Mouse (Mus musculus) heart, embryonic 10.5 days (tissue): ENCODE measurements around the gene Lrch1. TPM values are rescaled to one million over a fixed set of nuclear protein-coding genes. Genes with fewer than 3 reads are reported as not detected.

Experiments used
- DNase-seq: peaks from one replicate; pipeline ENCODE4 v3.0.0-alpha.2; 2017; ENCODE audit warnings: low spot score
- H3K27ac ChIP-seq: fragments of 300-500 bp; sonication (generic); 2 replicates; pipeline ENCODE4 v1.5.1; 2016; ENCODE audit warnings: mild to moderate bottlenecking
- H3K27me3 ChIP-seq: fragments of 300-500 bp; sonication (generic); 2 replicates; pipeline ENCODE4 v1.6.1; 2016; ENCODE audit warnings: mild to moderate bottlenecking; ENCODE audit not compliant: poor library complexity, insufficient read depth, severe bottlenecking
- H3K36me3 ChIP-seq: fragments of 300-500 bp; sonication (generic); 2 replicates; pipeline ENCODE4 v1.6.1; 2016; ENCODE audit warnings: mild to moderate bottlenecking, moderate library complexity
- H3K4me1 ChIP-seq: fragments of 300-500 bp; sonication (generic); 2 replicates; pipeline ENCODE4 v1.6.1; 2016; ENCODE audit warnings: mild to moderate bottlenecking
- H3K4me3 ChIP-seq: fragments of 300-500 bp; sonication (generic); 2 replicates; pipeline ENCODE4 v1.5.1; 2016; ENCODE audit warnings: mild to moderate bottlenecking, moderate library complexity
- H3K9me3 ChIP-seq: fragments of 300-500 bp; sonication (generic); 2 replicates; pipeline ENCODE4 v1.6.1; 2016; ENCODE audit warnings: mild to moderate bottlenecking, moderate library complexity
- WGBS: fragments of 180-500 bp; shearing (Covaris S2); methylation state at CpG from one replicate; pipeline ENCODE4 v1.1.7; 2016; 5-methylcytosine and 5-hydroxymethylcytosine counted together
- polyA plus RNA-seq: library from polyadenylated mRNA; unstranded; fragments of >200 nt; fragmentation: Nextera tagmentation; extraction: Ambion mirVana; gene quantifications from 2 replicates; pipeline ENCODE4 v1.2.1, GENCODE M21; 2016

The Lrch1 gene
- polyA plus RNA-seq, 1 experiment from 2014 or later = 10.1 TPM

DNA sequence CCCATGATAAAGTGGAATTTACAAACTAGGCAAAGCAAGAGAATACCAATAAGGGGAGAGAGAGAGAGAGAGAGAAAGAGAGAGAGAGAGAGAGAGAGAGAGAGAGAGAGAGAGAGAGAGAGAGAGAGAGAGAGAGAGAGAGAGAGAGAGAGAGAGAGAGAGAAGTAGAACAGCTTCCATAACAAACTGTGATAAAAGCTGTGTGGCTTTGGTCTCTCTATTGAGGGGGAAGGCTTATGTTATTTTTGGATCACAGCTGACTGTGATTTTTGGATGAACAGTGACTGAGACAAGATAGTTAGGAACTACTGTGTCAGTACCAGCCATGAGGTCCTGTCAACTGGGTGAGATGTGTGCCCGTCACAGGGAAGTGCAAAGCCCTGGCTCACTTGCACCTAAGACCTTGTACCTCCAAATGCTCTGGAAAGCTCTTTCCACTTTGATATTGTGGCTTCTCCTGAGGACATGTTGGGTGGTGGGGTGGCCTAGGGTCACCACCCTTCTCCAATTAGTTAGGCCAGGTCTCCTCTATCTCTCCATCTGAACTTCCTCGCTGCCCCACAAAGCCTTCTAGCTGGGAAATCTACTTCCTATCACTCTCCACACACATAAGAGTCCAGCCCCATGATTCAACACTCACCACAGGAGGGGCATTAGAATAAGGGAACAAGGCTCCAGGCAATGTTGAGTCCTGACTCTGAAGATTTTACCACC, 79.3 kb downstream of the Lrch1 start:
- peaks cover 76% of the 10 kb centered on the region for H3K4me1 ChIP-seq
- H3K27me3 ChIP-seq = no peaks in the 10 kb centered on the region
- no peaks in the 10 kb centered on the region for H3K36me3 ChIP-seq
- no peaks in the 10 kb centered on the region for H3K9me3 ChIP-seq
- DNase-seq = no peak
- 43% methylated on average over 2 of the region's 2 CpGs for WGBS
- H3K27ac ChIP-seq = peak overlapping the region; percentile 23; the same call in 1 of the 2 replicates
- H3K4me3 ChIP-seq = no peak overlapping the region

DNA sequence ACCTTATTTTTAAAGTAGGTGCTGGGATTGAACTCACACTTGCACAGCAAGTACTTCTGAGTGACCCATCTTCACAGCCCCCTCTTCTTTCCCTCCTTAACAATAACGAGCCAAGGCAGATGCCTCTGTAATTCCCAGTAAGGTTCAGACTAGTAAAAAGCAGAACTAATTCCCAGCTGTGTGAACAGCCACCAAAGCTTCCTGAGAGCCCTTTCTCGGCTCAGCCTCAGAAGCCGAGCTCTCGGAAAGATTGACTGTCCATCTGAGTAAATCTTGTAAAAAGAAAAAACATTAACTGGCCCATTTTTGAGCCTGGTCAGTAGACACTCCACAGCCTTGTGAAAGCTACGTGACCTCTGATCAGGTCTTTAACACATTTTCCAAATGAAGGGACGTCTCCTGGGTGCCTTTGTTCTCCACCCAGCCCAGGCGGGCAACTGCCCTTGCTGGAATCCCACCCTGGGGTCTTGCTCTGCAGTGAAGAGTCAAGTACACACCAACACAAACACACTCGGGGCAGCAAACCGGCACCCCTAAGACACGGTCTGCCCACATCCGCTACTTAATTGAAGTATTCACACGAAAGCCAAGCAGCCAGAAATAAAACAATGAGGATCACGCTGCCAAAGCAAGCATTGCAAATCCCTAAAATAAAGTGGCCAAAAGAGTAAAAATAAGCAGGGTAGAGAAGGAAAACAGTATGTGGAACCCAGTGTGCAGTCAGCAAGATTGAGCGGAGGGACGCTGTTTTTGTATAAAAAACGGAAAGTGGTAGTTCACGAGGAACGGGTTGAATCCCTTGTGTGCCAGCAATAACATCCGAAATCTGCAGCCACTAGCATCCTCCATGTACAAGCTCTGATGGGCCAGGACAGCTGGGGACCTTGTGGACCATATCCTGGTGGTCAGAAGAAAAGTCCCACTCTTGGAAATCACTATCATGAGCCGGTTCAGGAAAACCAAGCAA, 80.3 kb downstream of the Lrch1 start:
- Histone ChIP-seq H3K4me1 (peaks cover 77% of the 10 kb centered on the region), H3K9me3 (no peaks in the 10 kb centered on the region), H3K4me3 (no peak overlapping the region), H3K36me3 (no peaks in the 10 kb centered on the region), H3K27me3 (no peaks in the 10 kb centered on the region), H3K27ac (peak overlapping the region; percentile 64)
- no peak for DNase-seq
- WGBS = 66% methylated on average over 20 of the region's 20 CpGs

DNA sequence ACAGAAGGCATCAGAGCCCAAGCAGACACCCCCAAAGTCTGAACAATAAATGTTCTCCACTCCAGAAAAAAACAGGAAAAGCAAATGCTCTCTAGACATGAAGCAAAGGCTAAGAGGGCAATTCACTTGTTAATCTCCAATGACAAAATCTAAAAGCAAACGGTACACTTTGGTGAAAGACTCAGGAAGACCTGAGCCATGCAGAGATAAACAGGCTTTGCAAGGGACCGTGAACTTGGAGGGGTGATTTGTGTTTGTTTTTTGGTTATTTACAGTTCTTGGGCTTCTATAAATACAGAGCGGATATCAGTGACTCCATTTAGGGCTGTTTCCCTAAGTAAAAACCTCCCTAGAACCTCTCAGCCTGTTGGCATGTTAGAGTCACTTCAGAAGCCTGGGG, 81.9 kb downstream of the Lrch1 start:
- H3K27me3 ChIP-seq = no peaks in the 10 kb centered on the region
- 43% methylated on average over 3 of the region's 3 CpGs for WGBS
- H3K27ac ChIP-seq = peak overlapping the region; percentile 52
- H3K4me3 ChIP-seq = no peak overlapping the region
- peaks cover 64% of the 10 kb centered on the region for H3K4me1 ChIP-seq
- no peak for DNase-seq
- no peaks in the 10 kb centered on the region for H3K36me3 ChIP-seq
- H3K9me3 ChIP-seq = no peaks in the 10 kb centered on the region

DNA sequence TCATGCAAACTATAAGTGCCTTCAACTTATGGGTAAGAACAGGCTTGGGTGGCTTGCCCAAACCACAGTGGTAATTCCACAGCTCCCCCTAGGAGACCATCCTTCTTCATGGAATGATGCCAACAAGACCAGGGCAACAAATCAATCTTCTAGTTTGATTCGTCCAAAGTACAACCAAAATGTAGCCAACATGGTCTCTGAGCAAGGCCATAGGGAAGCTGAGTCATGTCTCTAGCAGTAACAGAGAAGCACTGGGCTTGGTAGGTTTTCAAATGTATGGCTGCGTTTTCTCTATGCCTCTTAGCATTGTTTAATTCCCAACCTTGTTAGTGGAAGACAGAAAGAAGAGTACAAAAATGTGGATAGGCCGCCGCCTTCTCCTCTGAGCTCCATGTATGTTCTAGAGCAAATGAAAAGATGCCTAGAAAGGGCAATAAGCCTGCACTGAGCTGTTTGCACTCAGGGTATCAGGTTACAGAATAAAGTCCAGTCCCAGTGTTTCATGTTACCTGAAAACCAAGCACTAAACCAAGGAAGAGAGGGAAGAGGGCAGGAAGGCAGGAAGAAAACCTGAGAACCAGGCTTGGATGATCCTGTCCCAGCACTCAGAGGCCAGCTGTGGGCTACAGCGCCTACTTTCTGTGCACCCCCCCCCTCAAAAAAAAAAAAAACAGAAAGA, 82.7 kb downstream of the Lrch1 start:
- Histone ChIP-seq H3K4me3 (no peak overlapping the region), H3K36me3 (no peaks in the 10 kb centered on the region), H3K27me3 (no peaks in the 10 kb centered on the region), H3K27ac (peak overlapping the region; percentile 52; the same call in 1 of the 2 replicates), H3K9me3 (no peaks in the 10 kb centered on the region), H3K4me1 (peaks cover 56% of the 10 kb centered on the region)
- WGBS = 85% methylated on average over 5 of the region's 5 CpGs
- no peak for DNase-seq

DNA sequence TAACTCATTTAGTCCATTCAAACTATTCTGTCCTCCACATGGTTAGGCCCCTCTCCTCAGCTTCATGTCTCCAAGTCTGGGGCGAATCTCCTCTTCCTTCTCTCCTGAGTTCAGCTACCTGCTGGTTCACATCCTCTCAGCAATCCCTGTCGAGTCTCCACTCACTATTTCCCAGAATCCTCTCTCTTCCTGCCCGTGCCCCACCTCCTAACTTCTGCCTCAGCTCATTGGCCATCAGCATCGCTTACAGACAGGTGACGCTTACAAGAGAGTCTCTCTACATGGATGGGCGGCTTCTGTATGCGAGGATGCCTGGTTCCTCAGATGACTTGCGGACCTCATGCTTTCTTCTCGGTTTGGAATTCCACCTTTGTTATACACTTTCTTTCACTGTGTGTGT, 86.2 kb downstream of the Lrch1 start:
- peaks cover 24% of the 10 kb centered on the region for H3K4me1 ChIP-seq
- H3K36me3 ChIP-seq = peaks cover 12% of the 10 kb centered on the region
- WGBS = 87% methylated on average over 9 of the region's 9 CpGs
- H3K27me3 ChIP-seq = no peaks in the 10 kb centered on the region
- H3K27ac ChIP-seq = no peak overlapping the region
- no peak for DNase-seq
- H3K9me3 ChIP-seq = no peaks in the 10 kb centered on the region
- no peak overlapping the region for H3K4me3 ChIP-seq

DNA sequence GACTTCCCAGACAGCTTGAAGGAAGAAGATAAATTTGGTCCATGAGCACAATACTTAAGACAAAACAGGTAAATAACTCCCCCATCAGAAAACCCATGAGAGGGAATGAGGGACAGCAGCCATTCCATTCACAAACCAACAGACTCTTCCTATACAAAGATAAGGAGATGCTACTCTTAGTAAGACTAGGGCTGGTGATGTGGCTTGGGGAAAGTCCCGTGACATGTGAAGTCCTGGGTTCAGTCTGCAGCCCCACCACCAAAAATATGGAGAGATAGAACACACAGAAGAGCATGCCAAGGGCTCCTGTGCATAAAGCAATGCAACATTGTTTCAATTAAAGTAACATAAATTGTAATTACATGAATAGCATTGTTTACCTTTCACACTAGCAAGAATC, 88.5 kb downstream of the Lrch1 start:
- Histone ChIP-seq H3K27me3 (no peaks in the 10 kb centered on the region), H3K9me3 (no peaks in the 10 kb centered on the region), H3K4me3 (no peak overlapping the region), H3K27ac (no peak overlapping the region), H3K4me1 (0 out of 2 replicates have a peak, but pooled peaks cover 11% of the 10 kb centered on the region), H3K36me3 (peaks cover 22% of the 10 kb centered on the region)
- 90% methylated on average over 1 of the region's 1 CpGs for WGBS
- no peak for DNase-seq

DNA sequence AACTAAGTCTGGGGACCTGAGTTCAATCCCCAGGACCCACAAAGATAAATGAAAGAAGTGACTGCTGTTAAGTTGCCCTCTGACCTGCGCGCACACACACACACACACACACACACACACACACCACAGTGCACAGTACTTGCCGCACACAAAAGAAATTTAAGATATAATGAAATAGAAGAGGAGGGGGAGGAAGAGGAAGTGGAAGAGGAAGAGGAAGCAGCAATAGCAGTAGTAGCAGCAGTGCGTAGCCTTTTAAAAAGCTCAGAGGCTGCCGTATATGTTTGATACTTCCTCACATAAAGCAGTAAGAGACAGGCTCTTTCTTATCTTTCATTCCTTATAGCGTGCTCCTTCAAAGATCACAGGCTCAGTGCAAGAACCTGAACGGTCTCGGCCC, 92.2 kb downstream of the Lrch1 start:
- DNase-seq = no peak
- Histone ChIP-seq H3K27me3 (no peaks in the 10 kb centered on the region), H3K4me3 (no peak overlapping the region), H3K9me3 (no peaks in the 10 kb centered on the region), H3K36me3 (peaks cover 22% of the 10 kb centered on the region), H3K4me1 (peaks cover 34% of the 10 kb centered on the region), H3K27ac (no peak overlapping the region)
- WGBS = 86% methylated on average over 8 of the region's 8 CpGs

DNA sequence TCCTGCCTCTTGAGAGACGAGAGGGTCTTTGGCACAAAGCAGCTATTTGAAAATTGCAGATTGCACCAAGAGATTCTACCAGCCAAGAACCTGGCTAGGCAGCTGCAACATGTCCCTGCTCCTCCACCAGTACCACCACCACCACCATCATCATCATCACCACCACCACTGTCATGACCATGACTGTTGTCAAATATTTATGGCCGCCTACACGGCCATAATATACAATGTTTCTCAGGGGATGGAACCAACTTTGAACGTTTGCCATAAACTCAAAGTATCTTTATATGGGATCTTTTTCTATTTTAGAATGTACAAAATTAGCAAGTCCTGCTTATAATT, 93.9 kb downstream of the Lrch1 start:
- H3K4me1 ChIP-seq = peaks cover 39% of the 10 kb centered on the region
- H3K4me3 ChIP-seq = 0 out of 2 replicates have a peak overlapping the region, but pooled peaks have one; percentile 9
- H3K27me3 ChIP-seq = no peaks in the 10 kb centered on the region
- WGBS = 83% methylated on average over 4 of the region's 4 CpGs
- no peaks in the 10 kb centered on the region for H3K9me3 ChIP-seq
- DNase-seq = no peak
- peaks cover 22% of the 10 kb centered on the region for H3K36me3 ChIP-seq
- H3K27ac ChIP-seq = peak overlapping the region; percentile 76

DNA sequence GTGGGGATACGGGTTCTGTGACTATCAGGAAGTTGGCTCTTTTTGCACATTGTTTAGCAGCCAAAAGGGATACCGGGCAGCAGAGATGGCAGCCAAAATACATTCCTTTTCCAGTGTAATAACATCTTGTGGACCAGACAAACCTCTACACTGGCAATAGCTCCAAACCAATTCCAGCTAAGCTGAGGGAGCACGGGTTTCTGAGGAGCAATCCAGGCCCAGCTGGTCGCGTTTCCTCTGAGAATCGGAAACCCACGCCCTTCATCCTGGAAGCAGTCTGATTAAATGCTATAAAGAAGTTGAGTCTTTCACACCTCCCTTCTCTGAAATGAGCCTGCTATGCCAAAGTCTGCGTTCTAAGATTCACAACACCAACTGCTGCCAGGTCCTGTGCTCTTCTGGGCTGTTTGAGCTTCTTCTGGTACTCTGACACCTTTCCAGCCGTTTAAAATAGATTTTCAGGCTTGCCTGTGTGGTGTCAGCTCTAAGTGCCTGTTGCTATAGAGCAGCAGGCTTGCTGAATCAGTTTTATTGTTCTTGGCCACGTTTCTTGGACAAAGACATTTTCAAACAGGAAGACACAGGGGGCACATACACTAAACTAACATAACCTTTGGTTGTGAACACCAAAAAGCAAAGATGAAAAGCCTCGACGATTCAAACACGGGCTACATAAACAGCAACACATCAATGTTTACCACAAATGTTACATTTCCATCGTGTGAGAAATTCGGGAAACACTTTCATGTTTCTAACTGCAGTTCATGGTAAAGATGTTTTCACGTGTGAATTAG, 94.5 kb downstream of the Lrch1 start:
- WGBS = 46% methylated on average over 16 of the region's 16 CpGs

DNA sequence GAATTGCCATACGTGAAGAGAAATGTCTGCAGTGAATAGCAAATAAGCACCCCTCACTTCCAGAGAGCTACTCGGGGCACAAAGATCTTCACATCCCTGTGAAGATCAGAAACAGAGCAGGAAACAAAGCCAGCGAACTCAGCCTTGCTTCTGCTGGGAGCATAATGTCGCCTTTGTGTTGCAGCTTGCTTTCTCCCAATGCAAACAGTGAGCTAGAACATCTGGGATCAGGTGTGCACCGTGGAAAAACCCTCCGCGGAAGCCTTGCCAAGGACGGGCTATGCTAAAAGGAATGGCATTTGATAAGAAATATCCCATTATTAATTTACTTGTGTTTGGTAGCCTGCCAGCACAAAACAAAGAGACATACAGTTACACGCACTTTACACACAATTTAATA, 95.8 kb downstream of the Lrch1 start:
- Histone ChIP-seq H3K27ac (no peak overlapping the region), H3K4me3 (no peak overlapping the region), H3K9me3 (no peaks in the 10 kb centered on the region), H3K27me3 (no peaks in the 10 kb centered on the region), H3K4me1 (peaks cover 52% of the 10 kb centered on the region), H3K36me3 (peaks cover 14% of the 10 kb centered on the region)
- 68% methylated on average over 9 of the region's 9 CpGs for WGBS
- DNase-seq = no peak

More for the DNA sequence above, 94.5 kb downstream of the Lrch1 start:
- Histone ChIP-seq H3K27me3 (no peaks in the 10 kb centered on the region), H3K4me3 (0 out of 2 replicates have a peak overlapping the region, but pooled peaks have one; percentile 9), H3K36me3 (peaks cover 22% of the 10 kb centered on the region), H3K27ac (peak overlapping the region; percentile 76), H3K4me1 (peaks cover 41% of the 10 kb centered on the region), H3K9me3 (no peaks in the 10 kb centered on the region)
- no peak for DNase-seq

DNA sequence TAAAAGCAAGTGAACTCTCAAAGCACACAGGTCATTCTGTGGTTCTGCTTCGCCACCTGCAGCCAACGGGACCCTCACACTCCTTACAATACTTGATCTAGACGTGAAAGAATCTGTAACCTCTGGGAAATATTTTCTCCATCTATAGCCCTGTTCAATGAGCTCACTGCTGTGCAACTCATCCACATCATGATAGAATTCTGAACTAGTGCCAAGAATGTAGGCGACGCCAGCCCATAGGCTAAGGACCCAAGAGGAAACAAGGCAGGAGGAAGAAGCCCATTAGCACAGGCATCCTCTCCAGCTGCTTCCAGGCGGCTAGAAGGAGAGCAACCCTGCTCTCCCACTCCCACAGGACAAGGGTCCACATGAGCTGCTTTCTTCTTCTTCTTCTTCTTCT, 98.7 kb downstream of the Lrch1 start:
- Histone ChIP-seq H3K9me3 (no peaks in the 10 kb centered on the region), H3K27ac (peak overlapping the region; percentile 83; the same call in 1 of the 2 replicates), H3K27me3 (no peaks in the 10 kb centered on the region), H3K4me1 (peaks cover 64% of the 10 kb centered on the region), H3K36me3 (no peaks in the 10 kb centered on the region), H3K4me3 (no peak overlapping the region)
- DNase-seq = no peak
- WGBS = 70% methylated on average over 6 of the region's 6 CpGs

DNA sequence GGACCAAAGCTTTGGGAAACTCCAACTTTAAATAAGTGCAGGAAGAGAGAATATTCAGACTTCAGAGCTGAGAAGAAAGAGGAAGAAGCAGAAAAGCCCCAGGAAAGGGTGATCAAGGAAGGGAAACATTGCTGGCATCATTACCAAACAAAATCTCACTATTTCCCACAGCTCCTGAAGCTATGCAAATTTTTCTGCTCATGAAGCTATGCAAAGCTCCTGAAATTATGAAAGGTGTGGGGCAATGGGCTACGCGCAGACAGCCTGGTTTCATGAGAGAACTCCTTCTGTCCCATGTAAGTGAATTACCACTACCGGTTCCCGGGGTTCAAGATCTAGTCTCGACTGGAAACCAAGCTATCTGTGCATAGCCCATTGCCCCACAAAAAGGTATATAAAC, 99.5 kb downstream of the Lrch1 start:
- no peak overlapping the region for H3K4me3 ChIP-seq
- no peak for DNase-seq
- no peaks in the 10 kb centered on the region for H3K27me3 ChIP-seq
- WGBS = 90% methylated on average over 5 of the region's 5 CpGs
- H3K27ac ChIP-seq = peak overlapping the region; percentile 83; the same call in 1 of the 2 replicates
- peaks cover 56% of the 10 kb centered on the region for H3K4me1 ChIP-seq
- no peaks in the 10 kb centered on the region for H3K36me3 ChIP-seq
- H3K9me3 ChIP-seq = no peaks in the 10 kb centered on the region
